Mouse (Mus musculus) MEL (cell line): Measurements from ENCODE around the gene Ndufs1.

Experiments
- CTCF ChIP-seq, 3 experiments: IDR thresholded peaks in 2 of 3; conservative IDR thresholded peaks in 1 of 3; 2 replicates each; pipeline ENCODE4 v1.5.1; 2011 to 2012; ENCODE audit warnings: low read length in 3 of 3, low read depth in 2 of 3, mild to moderate bottlenecking in 2 of 3, improper control_type of control experiment in 1 of 3, inconsistent platforms in 1 of 3, mixed read lengths in 1 of 3, moderate library complexity in 1 of 3; ENCODE audit not compliant: control insufficient read depth in 1 of 3, insufficient read depth in 1 of 3, poor library complexity in 1 of 3, severe bottlenecking in 1 of 3
- POLR2A ChIP-seq, 2 experiments: IDR thresholded peaks; 2 replicates each; pipeline ENCODE4 v1.6.1; 2011 to 2012; ENCODE audit warnings: low read length in 2 of 2, mild to moderate bottlenecking in 2 of 2, control low read depth in 1 of 2, improper control_type of control experiment in 1 of 2, low read depth in 1 of 2, moderate library complexity in 1 of 2; ENCODE audit not compliant: control insufficient read depth in 1 of 2, insufficient read depth in 1 of 2, poor library complexity in 1 of 2
- POLR2AphosphoS2 ChIP-seq: IDR thresholded peaks from 2 replicates; pipeline ENCODE4 v1.6.1; 2011; ENCODE audit warnings: low read length, improper control_type of control experiment
- RCOR1 ChIP-seq: IDR thresholded peaks from 2 replicates; pipeline ENCODE4 v1.6.1; 2012; ENCODE audit warnings: low read depth, mild to moderate bottlenecking, inconsistent platforms, low read length, improper control_type of control experiment
- UBTF ChIP-seq: IDR thresholded peaks from 2 replicates; pipeline ENCODE4 v1.6.1; 2012; ENCODE audit warnings: low read depth, mild to moderate bottlenecking, inconsistent platforms, low read length, improper control_type of control experiment, moderate library complexity, borderline replicate concordance; ENCODE audit not compliant: insufficient read depth
- ZNF384 ChIP-seq: IDR thresholded peaks from 2 replicates; pipeline ENCODE4 v1.6.1; 2012; ENCODE audit warnings: low read depth, mild to moderate bottlenecking, inconsistent platforms, low read length, improper control_type of control experiment

GRCm38 (mm10) chr1:63195848-63196512 lies 19.3 kb upstream of the Ndufs1 start:
- TF ChIP-seq ZNF384 (no peak), POLR2A (IDR thresholded peaks at IDR 0.05; ENCODE audit: control insufficient read depth in 1 of 2, insufficient read depth in 1 of 2, low read depth in 1 of 2, low read length in 2 of 2, poor library complexity in 1 of 2) (no peak), CTCF (IDR thresholded peaks at IDR 0.05 in 2 of 3, conservative IDR thresholded peaks at IDR 0.05 in 1 of 3; ENCODE audit: control insufficient read depth in 1 of 3, insufficient read depth in 1 of 3, low read depth in 2 of 3, low read length in 3 of 3, poor library complexity in 1 of 3, severe bottlenecking in 1 of 3) (no peak), POLR2AphosphoS2 (no peak), RCOR1 (no peak), UBTF (no peak)
